Mouse (Mus musculus) limb, embryonic 13.5 days (tissue): ENCODE results near the gene Ggact. TPM values are rescaled to one million over a fixed set of nuclear protein-coding genes. Genes with fewer than 3 reads are reported as not detected.

Source experiments
- ATAC-seq: fragments of 200-750 bp; cut with Nextera tagmentation; 2 replicates; pipeline ENCODE4 v1.8.0; 2017; ENCODE audit warnings: low read depth, moderate number of reproducible peaks, moderate TSS enrichment; ENCODE audit not compliant: low FRiP score
- H3K27ac ChIP-seq: fragments of 300-500 bp; sonication (generic); 2 replicates; pipeline ENCODE4 v1.5.1; 2015; ENCODE audit warnings: inconsistent platforms, mild to moderate bottlenecking, moderate library complexity
- H3K27me3 ChIP-seq: fragments of 300-500 bp; sonication (generic); 2 replicates; pipeline ENCODE4 v1.6.1; 2015; ENCODE audit warnings: mild to moderate bottlenecking, inconsistent platforms
- H3K36me3 ChIP-seq: fragments of 300-500 bp; sonication (generic); 2 replicates; pipeline ENCODE4 v1.6.1; 2015; ENCODE audit warnings: inconsistent platforms, mild to moderate bottlenecking, moderate library complexity
- H3K4me1 ChIP-seq: fragments of 300-500 bp; sonication (generic); 2 replicates; pipeline ENCODE4 v1.6.1; 2015; ENCODE audit warnings: inconsistent platforms
- H3K4me2 ChIP-seq: fragments of 300-500 bp; sonication (generic); replicated peaks from 2 replicates; pipeline ENCODE4 v1.6.1; 2015; ENCODE audit warnings: inconsistent platforms, mild to moderate bottlenecking, moderate library complexity
- H3K4me3 ChIP-seq: fragments of 300-500 bp; sonication (generic); 2 replicates; pipeline ENCODE4 v1.5.1; 2015; ENCODE audit warnings: moderate library complexity, mild to moderate bottlenecking, inconsistent platforms
- H3K9ac ChIP-seq: fragments of 300-500 bp; sonication (generic); 2 replicates; pipeline ENCODE4 v1.6.1; 2015; ENCODE audit warnings: mild to moderate bottlenecking, inconsistent platforms
- H3K9me3 ChIP-seq: fragments of 300-500 bp; sonication (generic); 2 replicates; pipeline ENCODE4 v1.6.1; 2016; ENCODE audit warnings: inconsistent platforms
- WGBS: fragments of 180-500 bp; shearing (Covaris S2); methylation state at CpG from one replicate; pipeline ENCODE4 v1.1.7; 2015; 5-methylcytosine and 5-hydroxymethylcytosine counted together
- polyA plus RNA-seq: library from polyadenylated mRNA; unstranded; fragments of >200 nt; fragmentation: Nextera tagmentation; extraction: Ambion mirVana; gene quantifications from 2 replicates; pipeline ENCODE4 v1.2.1, GENCODE M21; 2015

Gene Ggact
- polyA plus RNA-seq: 9.7 and 10.7 TPM in 2 replicates

DNA sequence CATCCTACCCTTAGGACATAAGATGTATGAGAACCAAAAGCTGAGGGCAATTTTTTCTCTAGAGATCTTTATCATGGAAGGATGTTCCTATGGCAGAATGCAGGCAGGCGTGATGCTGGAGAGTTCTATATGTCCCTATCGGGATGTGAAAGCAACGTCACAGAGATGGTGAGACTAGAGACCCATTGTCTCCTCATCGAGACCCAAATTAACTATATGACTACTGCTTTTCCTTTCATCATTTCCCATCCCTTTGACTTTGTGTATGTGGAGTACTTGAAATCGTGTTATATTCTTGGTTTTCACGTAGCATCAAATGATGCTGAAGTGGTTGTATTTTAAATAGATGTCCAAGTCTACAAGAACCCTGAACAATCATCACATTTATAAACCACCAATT, at the start of gene Ggact:
TSS of gene Ggact (minus strand) at position 101 of the 400 bp plus-strand sequence.
- Histone ChIP-seq H3K9ac (peak within 1 kb of the TSS; percentile 73), H3K4me2 (peak within 1 kb of the TSS; percentile 94), H3K4me3 (peak within 1 kb of the TSS; percentile 71), H3K36me3 (0 out of 2 replicates have a peak, but pooled peaks cover 2% of the 10 kb centered on the region), H3K27ac (no peak within 1 kb of the TSS), H3K9me3 (0 out of 2 replicates have a peak, but pooled peaks cover 2% of the 10 kb centered on the region), H3K27me3 (no peaks in the 10 kb centered on the region), H3K4me1 (peaks cover 5% of the 10 kb centered on the region; the same call in 1 of the 2 replicates)
- WGBS: 83% methylated on average over 6 of the region's 6 CpGs
- ATAC-seq: no peak

DNA sequence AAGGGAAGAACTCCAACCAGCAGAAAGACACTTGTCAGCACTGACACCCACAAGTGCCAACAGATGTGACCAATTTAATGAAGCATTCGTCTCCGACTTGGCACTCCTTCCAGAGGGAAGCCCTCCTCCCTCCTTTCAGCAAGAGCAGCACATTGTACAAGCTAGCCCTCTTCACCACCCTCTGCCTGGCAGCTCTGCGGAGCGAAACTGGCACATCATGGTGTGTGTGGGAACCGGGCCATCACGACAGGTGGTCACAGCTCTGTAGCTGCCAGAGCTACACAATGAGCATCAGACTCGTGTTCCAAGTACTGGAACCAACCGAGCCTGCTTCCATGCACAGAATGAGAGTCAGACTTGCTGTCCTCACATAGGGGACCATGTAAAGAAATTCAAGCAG, 44.4 kb upstream of the Ggact start:
- 80% methylated on average over 8 of the region's 8 CpGs for WGBS
- Histone ChIP-seq H3K9ac (no peak overlapping the region), H3K4me1 (peaks cover 4% of the 10 kb centered on the region; the same call in 1 of the 2 replicates), H3K9me3 (no peaks in the 10 kb centered on the region), H3K4me3 (no peak overlapping the region), H3K27ac (no peak overlapping the region), H3K4me2 (no peak overlapping the region), H3K27me3 (no peaks in the 10 kb centered on the region; the same call in 1 of the 2 replicates), H3K36me3 (peaks cover 11% of the 10 kb centered on the region; the same call in 1 of the 2 replicates)
- ATAC-seq: no peak

DNA sequence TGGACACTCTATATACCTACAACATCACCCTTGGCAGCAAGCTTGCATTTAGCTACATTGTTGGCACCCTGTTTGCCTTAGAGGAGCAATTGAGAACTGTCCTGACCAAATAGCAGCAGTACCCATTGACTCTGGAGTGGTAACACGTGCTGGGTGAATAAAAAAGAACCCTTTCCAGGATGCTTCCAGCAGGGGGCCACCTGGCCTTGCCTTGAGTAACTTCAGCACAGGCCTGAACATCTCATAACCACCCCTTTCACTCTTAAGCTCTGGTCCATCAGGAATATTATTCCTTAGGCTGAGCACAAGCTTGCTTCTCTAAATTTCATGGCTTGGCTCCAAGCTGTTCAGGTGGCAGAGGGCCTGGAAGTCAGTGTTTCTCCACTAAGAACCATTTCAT, 39.8 kb upstream of the Ggact start:
- no peaks in the 10 kb centered on the region; the same call in 1 of the 2 replicates for H3K27me3 ChIP-seq
- peak; percentile 49; the same call in 1 of the 2 replicates for ATAC-seq
- peaks cover 12% of the 10 kb centered on the region for H3K36me3 ChIP-seq
- H3K4me2 ChIP-seq: no peak overlapping the region
- H3K4me1 ChIP-seq: 0 out of 2 replicates have a peak, but pooled peaks cover 6% of the 10 kb centered on the region
- 15% methylated on average over 1 of the region's 1 CpGs for WGBS
- H3K4me3 ChIP-seq: no peak overlapping the region
- H3K9ac ChIP-seq: no peak overlapping the region
- H3K27ac ChIP-seq: no peak overlapping the region
- no peaks in the 10 kb centered on the region for H3K9me3 ChIP-seq

DNA sequence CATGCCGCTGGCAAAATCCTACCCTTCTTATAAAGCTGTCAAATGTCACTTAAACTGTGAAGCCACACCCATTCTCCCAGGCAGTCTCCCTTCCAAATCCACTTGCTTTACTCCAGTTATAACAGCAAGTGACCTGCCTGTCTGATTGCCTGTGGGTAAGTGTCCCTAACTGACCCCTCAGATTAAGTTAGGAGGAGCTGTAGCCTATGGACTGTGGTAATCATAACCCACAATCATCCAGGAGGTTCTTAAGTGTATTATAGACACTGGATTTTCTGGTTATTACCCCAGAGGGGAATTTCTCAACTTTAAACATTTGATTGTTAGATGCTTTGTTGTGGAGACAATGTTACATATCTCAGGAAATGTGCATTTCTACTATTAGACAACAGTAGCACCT, 39.0 kb upstream of the Ggact start:
- WGBS: 63% methylated on average over 1 of the region's 1 CpGs
- H3K4me2 ChIP-seq: no peak overlapping the region
- no peak for ATAC-seq
- H3K4me1 ChIP-seq: 0 out of 2 replicates have a peak, but pooled peaks cover 6% of the 10 kb centered on the region
- no peak overlapping the region for H3K9ac ChIP-seq
- H3K9me3 ChIP-seq: no peaks in the 10 kb centered on the region
- H3K4me3 ChIP-seq: no peak overlapping the region
- no peak overlapping the region for H3K27ac ChIP-seq
- peaks cover 9% of the 10 kb centered on the region for H3K36me3 ChIP-seq
- H3K27me3 ChIP-seq: no peaks in the 10 kb centered on the region

DNA sequence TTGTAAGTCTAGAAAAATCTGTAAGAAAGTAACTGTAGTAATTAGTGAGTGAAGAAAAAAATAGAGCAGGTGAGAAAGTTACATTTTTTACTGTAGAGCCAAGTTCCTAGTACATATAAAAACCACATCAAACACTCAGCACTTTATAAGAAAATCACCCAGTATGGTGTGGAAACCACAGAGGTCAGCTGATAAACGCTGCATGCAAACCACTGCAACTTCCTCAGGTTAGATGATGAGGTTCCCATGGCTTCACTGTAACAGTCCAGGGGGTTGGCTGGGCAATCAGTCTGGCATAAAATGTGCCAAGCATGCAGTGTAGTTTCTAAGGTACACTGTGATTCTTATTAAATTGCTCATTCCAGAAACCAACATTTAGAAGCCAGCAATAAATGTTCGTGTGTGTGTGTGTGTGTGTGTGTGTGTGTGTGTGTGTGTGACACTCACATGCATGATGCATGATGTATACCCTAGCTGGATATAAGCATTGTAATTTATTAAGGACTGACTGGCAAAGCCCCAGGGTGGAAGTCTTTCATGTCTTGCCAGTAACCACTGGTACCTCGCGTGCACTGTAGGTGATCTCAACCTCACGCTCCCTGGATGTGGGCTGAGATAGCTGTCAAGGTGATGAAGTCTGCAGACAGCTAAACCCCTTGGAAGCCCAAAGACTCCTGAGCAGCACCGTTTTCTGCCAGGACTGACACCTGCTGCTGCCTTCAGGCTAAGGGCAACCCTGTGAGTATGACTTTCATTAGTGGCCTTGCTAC, 38.3 kb upstream of the Ggact start:
- Histone ChIP-seq H3K27me3 (no peaks in the 10 kb centered on the region), H3K9me3 (no peaks in the 10 kb centered on the region), H3K36me3 (peaks cover 9% of the 10 kb centered on the region), H3K4me1 (0 out of 2 replicates have a peak, but pooled peaks cover 6% of the 10 kb centered on the region), H3K4me2 (no peak overlapping the region), H3K27ac (no peak overlapping the region), H3K9ac (no peak overlapping the region), H3K4me3 (no peak overlapping the region)
- WGBS: 49% methylated on average over 6 of the region's 6 CpGs
- ATAC-seq: no peak; the same call in 1 of the 2 replicates

DNA sequence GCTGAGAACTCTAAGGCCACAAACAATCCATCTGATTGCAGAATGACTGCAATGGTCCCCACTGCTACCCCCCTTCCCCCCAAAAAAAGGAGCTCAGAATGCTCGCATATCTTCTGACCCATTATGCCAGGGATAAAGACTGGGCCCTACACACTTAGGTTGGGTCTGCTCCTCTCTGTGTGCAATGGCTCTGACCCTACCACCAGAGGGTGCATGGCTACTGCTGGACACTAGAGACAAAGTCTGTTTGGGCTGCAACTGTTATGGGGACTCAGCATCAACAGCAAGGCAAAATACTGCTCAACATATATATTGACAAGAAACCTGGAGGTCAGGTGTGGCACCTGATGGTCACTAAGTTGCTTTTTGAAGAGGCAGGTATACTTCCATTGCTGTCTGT, 37.4 kb upstream of the Ggact start:
- Histone ChIP-seq H3K9me3 (no peaks in the 10 kb centered on the region), H3K9ac (no peak overlapping the region), H3K4me3 (no peak overlapping the region), H3K27me3 (no peaks in the 10 kb centered on the region), H3K27ac (no peak overlapping the region), H3K4me1 (0 out of 2 replicates have a peak, but pooled peaks cover 6% of the 10 kb centered on the region), H3K36me3 (peaks cover 9% of the 10 kb centered on the region), H3K4me2 (no peak overlapping the region)
- ATAC-seq: no peak
- WGBS: 100% methylated on average over 1 of the region's 1 CpGs

DNA sequence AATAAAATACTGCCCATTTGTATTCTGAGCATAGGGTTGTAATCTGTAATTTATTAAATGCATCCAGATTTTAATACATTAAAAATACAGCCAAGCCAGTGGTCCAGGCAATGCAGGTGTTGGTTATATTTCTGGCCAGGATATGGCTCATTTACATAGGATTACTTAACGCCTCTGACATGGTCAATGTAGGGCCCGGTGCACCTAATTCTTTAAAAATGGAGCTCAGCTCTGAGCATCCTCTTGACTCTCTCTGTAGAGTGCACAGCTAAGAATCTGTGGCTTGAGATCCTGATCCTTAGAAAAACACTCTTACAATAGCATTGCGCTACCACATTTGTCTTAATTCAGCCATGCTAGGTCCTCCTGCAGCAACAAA, 29.9 kb upstream of the Ggact start:
- Histone ChIP-seq H3K9me3 (no peaks in the 10 kb centered on the region), H3K4me3 (no peak overlapping the region), H3K9ac (no peak overlapping the region), H3K36me3 (peaks cover 44% of the 10 kb centered on the region), H3K4me1 (peaks cover 6% of the 10 kb centered on the region; the same call in 1 of the 2 replicates), H3K27ac (no peak overlapping the region), H3K4me2 (no peak overlapping the region), H3K27me3 (no peaks in the 10 kb centered on the region)
- 51% methylated on average over 3 of the region's 3 CpGs for WGBS
- ATAC-seq: no peak

DNA sequence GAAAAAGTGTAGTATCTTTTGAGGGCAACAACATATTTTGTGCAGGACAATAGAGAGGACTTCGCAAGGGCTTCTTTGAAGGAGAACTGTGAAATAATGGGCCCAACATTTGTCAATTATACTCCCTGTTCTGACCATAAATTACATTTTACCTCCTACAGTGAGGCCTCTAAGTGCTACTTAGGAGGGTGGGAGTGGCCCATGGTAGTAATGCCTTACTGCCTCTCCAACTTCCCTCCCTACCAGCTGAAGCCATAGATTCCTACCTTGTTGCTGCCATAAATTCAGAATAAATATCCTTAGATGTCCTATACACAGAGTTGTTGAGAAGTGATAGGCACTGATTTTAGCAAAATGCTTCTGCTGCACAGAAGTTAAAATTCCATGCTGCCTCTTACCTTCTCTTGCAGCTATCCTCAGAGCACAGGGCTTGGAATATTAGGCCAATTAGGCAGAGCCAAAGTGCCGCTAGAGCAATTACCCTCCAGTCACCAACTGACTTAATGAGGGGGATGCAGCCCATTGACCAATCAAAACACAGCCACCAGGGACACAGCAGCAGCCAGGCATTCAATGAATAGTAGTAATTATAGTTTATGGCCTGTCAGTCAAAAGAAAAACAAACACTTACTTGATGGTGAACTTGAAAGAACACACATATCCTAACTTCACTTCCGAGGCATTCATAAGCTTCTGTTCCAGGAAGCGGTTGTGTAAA, 29.4 kb upstream of the Ggact start:
- ATAC-seq: no peak; the same call in 1 of the 2 replicates
- WGBS: 24% methylated on average over 4 of the region's 4 CpGs
- no peaks in the 10 kb centered on the region for H3K9me3 ChIP-seq
- no peak overlapping the region for H3K4me2 ChIP-seq
- H3K27me3 ChIP-seq: no peaks in the 10 kb centered on the region
- no peak overlapping the region for H3K9ac ChIP-seq
- H3K4me3 ChIP-seq: no peak overlapping the region
- H3K27ac ChIP-seq: no peak overlapping the region
- H3K36me3 ChIP-seq: peaks cover 45% of the 10 kb centered on the region
- H3K4me1 ChIP-seq: peaks cover 6% of the 10 kb centered on the region; the same call in 1 of the 2 replicates

DNA sequence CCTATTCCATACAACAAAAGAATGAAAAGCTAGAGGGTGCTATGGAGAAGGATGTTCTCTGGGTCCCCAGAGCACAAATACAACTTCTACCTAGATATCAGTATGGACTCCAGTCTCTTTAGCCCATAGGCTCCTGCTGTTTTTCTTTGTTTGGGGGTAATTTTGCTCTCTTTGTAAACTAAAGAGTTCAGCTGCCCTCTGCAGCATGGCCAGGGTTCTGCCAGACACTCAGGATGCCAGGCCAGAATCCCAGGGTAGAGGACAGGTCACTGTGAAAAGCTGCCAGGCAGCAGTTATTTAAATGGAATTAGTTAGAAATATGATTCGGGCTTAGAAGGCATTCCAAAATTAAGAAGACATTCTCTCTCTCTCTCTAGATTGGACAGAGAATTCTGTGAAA, 22.9 kb upstream of the Ggact start:
- no peak overlapping the region for H3K27ac ChIP-seq
- H3K4me3 ChIP-seq: no peak overlapping the region
- ATAC-seq: no peak
- WGBS: 84% methylated on average over 1 of the region's 1 CpGs
- no peaks in the 10 kb centered on the region for H3K9me3 ChIP-seq
- no peak overlapping the region for H3K4me2 ChIP-seq
- no peak overlapping the region for H3K9ac ChIP-seq
- H3K4me1 ChIP-seq: no peaks in the 10 kb centered on the region
- no peaks in the 10 kb centered on the region for H3K27me3 ChIP-seq
- H3K36me3 ChIP-seq: peaks cover 49% of the 10 kb centered on the region

DNA sequence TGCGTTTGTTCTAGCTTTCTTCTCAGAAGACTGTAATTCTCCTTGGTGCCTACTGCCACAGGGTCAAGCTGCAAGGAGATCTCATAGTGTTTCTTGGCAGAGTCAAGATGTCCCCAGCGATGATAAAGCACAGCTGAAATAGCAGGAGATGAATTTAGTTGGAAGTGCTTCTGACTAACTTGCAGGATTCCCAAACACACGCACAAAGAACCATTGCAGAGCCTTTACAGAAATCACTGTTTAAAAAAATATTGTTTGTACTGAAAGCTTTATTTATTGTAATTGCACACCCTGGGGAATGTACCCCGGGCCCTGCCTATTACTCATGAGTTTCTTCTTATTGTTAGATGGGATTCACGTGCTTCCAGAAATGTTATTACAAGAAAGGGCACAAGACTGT, 6.5 kb upstream of the Ggact start:
- Histone ChIP-seq H3K9ac (no peak overlapping the region), H3K27ac (no peak overlapping the region), H3K4me3 (no peak overlapping the region), H3K36me3 (peaks cover 16% of the 10 kb centered on the region), H3K4me2 (no peak overlapping the region), H3K4me1 (no peaks in the 10 kb centered on the region), H3K27me3 (no peaks in the 10 kb centered on the region), H3K9me3 (no peaks in the 10 kb centered on the region)
- no peak for ATAC-seq
- 75% methylated on average over 5 of the region's 5 CpGs for WGBS

DNA sequence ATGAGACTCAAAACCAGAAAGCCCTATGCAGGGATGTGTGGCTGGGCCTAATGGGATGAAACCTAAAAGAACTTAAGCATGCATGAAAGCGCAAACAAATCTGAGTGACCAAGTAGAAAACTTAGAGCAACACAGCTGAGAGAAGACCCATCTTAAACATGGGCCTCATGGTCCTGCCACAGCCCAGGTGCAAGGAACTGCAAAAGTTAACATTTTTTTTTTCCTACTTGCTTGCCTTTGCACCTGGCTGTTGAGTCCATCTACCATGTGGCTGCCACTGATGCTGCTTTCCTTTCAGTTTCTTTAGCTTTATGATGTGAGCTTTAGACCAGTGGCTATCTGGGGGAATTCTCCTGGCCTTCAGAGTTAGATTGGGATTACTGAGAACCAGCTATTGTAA, 4.1 kb upstream of the Ggact start:
- no peaks in the 10 kb centered on the region for H3K4me1 ChIP-seq
- no peak overlapping the region for H3K27ac ChIP-seq
- no peak overlapping the region for H3K9ac ChIP-seq
- ATAC-seq: no peak
- H3K4me3 ChIP-seq: no peak overlapping the region
- H3K4me2 ChIP-seq: no peak overlapping the region
- H3K9me3 ChIP-seq: no peaks in the 10 kb centered on the region
- H3K27me3 ChIP-seq: no peaks in the 10 kb centered on the region
- WGBS: 81% methylated on average over 1 of the region's 1 CpGs
- peaks cover 12% of the 10 kb centered on the region for H3K36me3 ChIP-seq
